Mouse (Mus musculus) midbrain, embryonic 13.5 days (tissue): ENCODE results near the gene Dctn3. TPM values are rescaled to one million over a fixed set of nuclear protein-coding genes. Genes with fewer than 3 reads are reported as not detected.
"Not testable (repeated sequence)": the region's sequence is repeated elsewhere in the genome, so short reads cannot be mapped to it uniquely, and the experiment has no call there.

Source experiments
- ATAC-seq: fragments of 200-750 bp; cut with Nextera tagmentation; 2 replicates; pipeline ENCODE4 v1.8.0; 2017; ENCODE audit warnings: mild to moderate bottlenecking, moderate TSS enrichment, moderate library complexity
- H3K27ac ChIP-seq: fragments of 300-500 bp; sonication (generic); 2 replicates; pipeline ENCODE4 v1.5.1; 2015; ENCODE audit warnings: inconsistent platforms, mild to moderate bottlenecking, moderate library complexity
- H3K27me3 ChIP-seq: fragments of 300-500 bp; sonication (generic); 2 replicates; pipeline ENCODE4 v1.6.1; 2015; ENCODE audit warnings: mild to moderate bottlenecking, inconsistent platforms
- H3K36me3 ChIP-seq: fragments of 300-500 bp; sonication (generic); 2 replicates; pipeline ENCODE4 v1.6.1; 2015; ENCODE audit warnings: mild to moderate bottlenecking, inconsistent platforms
- H3K4me1 ChIP-seq: fragments of 300-500 bp; sonication (generic); replicated peaks from 2 replicates; pipeline ENCODE4 v1.6.1; 2015; ENCODE audit warnings: inconsistent platforms
- H3K4me2 ChIP-seq: fragments of 300-500 bp; sonication (generic); replicated peaks from 2 replicates; pipeline ENCODE4 v1.6.1; 2015; ENCODE audit warnings: moderate library complexity, mild to moderate bottlenecking, inconsistent platforms
- H3K4me3 ChIP-seq: fragments of 300-500 bp; sonication (generic); replicated peaks from 2 replicates; pipeline ENCODE4 v1.5.1; 2015; ENCODE audit warnings: mild to moderate bottlenecking, inconsistent platforms
- H3K9ac ChIP-seq: fragments of 300-500 bp; sonication (generic); replicated peaks from 2 replicates; pipeline ENCODE4 v1.6.1; 2015; ENCODE audit warnings: mild to moderate bottlenecking, inconsistent platforms
- H3K9me3 ChIP-seq: fragments of 300-500 bp; sonication (generic); 2 replicates; pipeline ENCODE4 v1.6.1; 2016; ENCODE audit warnings: mild to moderate bottlenecking, inconsistent platforms
- WGBS: fragments of 180-500 bp; shearing (Covaris S2); methylation state at CpG from one replicate; pipeline ENCODE4 v1.1.7; 2015; 5-methylcytosine and 5-hydroxymethylcytosine counted together
- polyA plus RNA-seq: library from polyadenylated mRNA; unstranded; fragments of >200 nt; fragmentation: Nextera tagmentation; extraction: Ambion mirVana; gene quantifications from 2 replicates; pipeline ENCODE4 v1.2.1, GENCODE M21; 2015

The Dctn3 gene
- polyA plus RNA-seq, 1 experiment from 2014 or later: 270 TPM

GRCm38 (mm10) chr4:41693511-41693910 lies 29.5 kb downstream of the Dctn3 start:
- Histone ChIP-seq H3K4me1 (peaks cover 17% of the 10 kb centered on the region), H3K9ac (0 out of 2 replicates have a peak overlapping the region, but pooled peaks have one; percentile 36), H3K4me3 (peak overlapping the region; percentile 19), H3K4me2 (peak overlapping the region; percentile 49)
- not testable (repeated sequence) for H3K36me3 ChIP-seq, H3K27me3 ChIP-seq, ATAC-seq, H3K27ac ChIP-seq, H3K9me3 ChIP-seq
- WGBS: 1% methylated on average over 4 of the region's 4 CpGs

- not testable (repeated sequence) for H3K27ac ChIP-seq, H3K4me3 ChIP-seq, H3K27me3 ChIP-seq, H3K9ac ChIP-seq, H3K9me3 ChIP-seq, H3K36me3 ChIP-seq, H3K4me2 ChIP-seq, ATAC-seq
- peaks cover 25% of the 10 kb centered on the region for H3K4me1 ChIP-seq
- no CpG with 5 or more reads among the region's 4 CpGs for WGBS
These were observed 33.0 kb downstream of the Dctn3 start for GRCm38 (mm10) chr4:41690014-41690413.

- not testable (repeated sequence) for H3K9ac ChIP-seq, H3K4me2 ChIP-seq, ATAC-seq, H3K4me3 ChIP-seq, H3K36me3 ChIP-seq, H3K27me3 ChIP-seq, H3K9me3 ChIP-seq
- WGBS: 46% methylated on average over 1 of the region's 1 CpGs
- Histone ChIP-seq H3K4me1 (peaks cover 31% of the 10 kb centered on the region), H3K27ac (peak overlapping the region; percentile 30; the same call in 1 of the 2 replicates)
These were observed 34.4 kb downstream of the Dctn3 start for GRCm38 (mm10) chr4:41688562-41688961.

GRCm38 (mm10) chr4:41685882-41686492 lies 37.0 kb downstream of the Dctn3 start:
- H3K9me3 ChIP-seq, H3K4me2 ChIP-seq, H3K9ac ChIP-seq, H3K4me3 ChIP-seq, H3K27me3 ChIP-seq, H3K36me3 ChIP-seq: not testable (repeated sequence)
- Histone ChIP-seq H3K4me1 (peaks cover 42% of the 10 kb centered on the region), H3K27ac (peak overlapping the region; percentile 60)
- WGBS: 6% methylated on average over 10 of the region's 10 CpGs
- peak; percentile 27 for ATAC-seq

GRCm38 (mm10) chr4:41684931-41685453 lies 38.0 kb downstream of the Dctn3 start:
- peak overlapping the region; percentile 86; the same call in 1 of the 2 replicates for H3K27ac ChIP-seq
- under 1% methylated on average over 12 of the region's 14 CpGs for WGBS
- H3K9ac ChIP-seq, H3K4me3 ChIP-seq, H3K27me3 ChIP-seq, H3K9me3 ChIP-seq, ATAC-seq, H3K36me3 ChIP-seq: not testable (repeated sequence)
- peak overlapping the region; percentile 45; the same call in 1 of the 2 replicates for H3K4me2 ChIP-seq
- H3K4me1 ChIP-seq: peaks cover 52% of the 10 kb centered on the region

- H3K9ac ChIP-seq: 0 out of 2 replicates have a peak overlapping the region, but pooled peaks have one; percentile 19
- peak overlapping the region; percentile 86 for H3K27ac ChIP-seq
- H3K4me3 ChIP-seq: peak overlapping the region; percentile 13; the same call in 1 of the 2 replicates
- H3K9me3 ChIP-seq, H3K36me3 ChIP-seq, H3K27me3 ChIP-seq: not testable (repeated sequence)
- H3K4me2 ChIP-seq: peak overlapping the region; percentile 45
- ATAC-seq: peak; percentile 67
- under 1% methylated on average over 25 of the region's 27 CpGs for WGBS
- H3K4me1 ChIP-seq: peaks cover 58% of the 10 kb centered on the region
These were observed 38.6 kb downstream of the Dctn3 start for GRCm38 (mm10) chr4:41684131-41684930.

- peak overlapping the region; percentile 47 for H3K4me2 ChIP-seq
- peaks cover 59% of the 10 kb centered on the region for H3K4me1 ChIP-seq
- H3K27me3 ChIP-seq, H3K9me3 ChIP-seq, H3K9ac ChIP-seq, H3K36me3 ChIP-seq: not testable (repeated sequence)
- peak; percentile 28; the same call in 1 of the 2 replicates for ATAC-seq
- no CpG with 5 or more reads among the region's 27 CpGs for WGBS
- peak overlapping the region; percentile 24 for H3K4me3 ChIP-seq
- H3K27ac ChIP-seq: peak overlapping the region; percentile 74
These were observed 39.7 kb downstream of the Dctn3 start for GRCm38 (mm10) chr4:41683303-41683702.

GRCm38 (mm10) chr4:41682789-41683188 lies 40.2 kb downstream of the Dctn3 start:
- H3K9ac ChIP-seq: peak overlapping the region; percentile 52
- peak overlapping the region; percentile 24 for H3K4me3 ChIP-seq
- whole genome bisulfite sequencing: 17% methylated on average over 6 of the region's 6 CpGs

GRCm38 (mm10) chr4:41681947-41682346 lies 41.0 kb downstream of the Dctn3 start:
- Histone ChIP-seq H3K9me3 (no peaks in the 10 kb centered on the region), H3K27me3 (no peaks in the 10 kb centered on the region), H3K9ac (no peak overlapping the region; the same call in 1 of the 2 replicates), H3K4me2 (peak overlapping the region; percentile 47; the same call in 1 of the 2 replicates), H3K4me3 (no peak overlapping the region), H3K4me1 (peaks cover 73% of the 10 kb centered on the region), H3K36me3 (no peaks in the 10 kb centered on the region; the same call in 1 of the 2 replicates), H3K27ac (peak overlapping the region; percentile 67; the same call in 1 of the 2 replicates)
- no peak for ATAC-seq
- 69% methylated on average over 10 of the region's 10 CpGs for WGBS

More at GRCm38 (mm10) chr4:41682789-41683188, 40.2 kb downstream of the Dctn3 start:
- Histone ChIP-seq H3K4me2 (peak overlapping the region; percentile 47), H3K27me3 (no peaks in the 10 kb centered on the region), H3K9me3 (no peaks in the 10 kb centered on the region), H3K27ac (peak overlapping the region; percentile 76), H3K4me1 (peaks cover 64% of the 10 kb centered on the region), H3K36me3 (no peaks in the 10 kb centered on the region; the same call in 1 of the 2 replicates)
- ATAC-seq: no peak

GRCm38 (mm10) chr4:41681176-41681575 lies 41.8 kb downstream of the Dctn3 start:
- Histone ChIP-seq H3K4me2 (no peak overlapping the region), H3K36me3 (no peaks in the 10 kb centered on the region; the same call in 1 of the 2 replicates), H3K4me1 (peaks cover 77% of the 10 kb centered on the region), H3K4me3 (no peak overlapping the region), H3K27ac (no peak overlapping the region), H3K27me3 (no peaks in the 10 kb centered on the region), H3K9ac (no peak overlapping the region), H3K9me3 (no peaks in the 10 kb centered on the region)
- 64% methylated on average over 4 of the region's 4 CpGs for WGBS
- no peak for ATAC-seq

GRCm38 (mm10) chr4:41679291-41679690 lies 43.7 kb downstream of the Dctn3 start:
- H3K27ac ChIP-seq: peak overlapping the region; percentile 51; the same call in 1 of the 2 replicates
- no peaks in the 10 kb centered on the region for H3K27me3 ChIP-seq
- H3K4me1 ChIP-seq: peaks cover 87% of the 10 kb centered on the region
- H3K4me2 ChIP-seq: no peak overlapping the region
- H3K9ac ChIP-seq: peak overlapping the region; percentile 44
- H3K9me3 ChIP-seq: no peaks in the 10 kb centered on the region
- WGBS: 18% methylated on average over 1 of the region's 2 CpGs
- no peaks in the 10 kb centered on the region; the same call in 1 of the 2 replicates for H3K36me3 ChIP-seq
- ATAC-seq: 0 out of 2 replicates have a peak, but pooled peaks have one; percentile 17
- H3K4me3 ChIP-seq: no peak overlapping the region

GRCm38 (mm10) chr4:41678863-41679262 lies 44.1 kb downstream of the Dctn3 start:
- Histone ChIP-seq H3K27ac (peak overlapping the region; percentile 51; the same call in 1 of the 2 replicates), H3K4me2 (no peak overlapping the region), H3K4me1 (peaks cover 87% of the 10 kb centered on the region), H3K4me3 (no peak overlapping the region), H3K9ac (peak overlapping the region; percentile 44; the same call in 1 of the 2 replicates), H3K36me3 (no peaks in the 10 kb centered on the region; the same call in 1 of the 2 replicates), H3K9me3 (no peaks in the 10 kb centered on the region), H3K27me3 (no peaks in the 10 kb centered on the region)
- 70% methylated on average over 6 of the region's 6 CpGs for WGBS
- no peak for ATAC-seq
